Mouse (Mus musculus) brain, embryonic 14.5 days (tissue): ENCODE measurements around the gene AL731706.1. TPM values are rescaled to one million over a fixed set of nuclear protein-coding genes. Genes with fewer than 3 reads are reported as not detected.
A peak's percentile ranks its signal among the peaks of the same experiment; 100 is the strongest.
"Not testable (repeated sequence)": the region's sequence is repeated elsewhere in the genome, so short reads cannot be mapped to it uniquely, and the experiment has no call there.

Experiments used
- DNase-seq: peaks from one replicate; pipeline ENCODE4 v3.0.0-alpha.2; 2011; ENCODE audit warnings: low read depth
- CTCF ChIP-seq: fragments of 200-500 bp; IDR thresholded peaks from 2 replicates; pipeline ENCODE4 v1.5.1; 2012; ENCODE audit warnings: inconsistent platforms, mild to moderate bottlenecking, moderate library complexity, borderline replicate concordance; ENCODE audit not compliant: insufficient read depth, insufficient read length; ENCODE audit errors: extremely low read depth
- POLR2A ChIP-seq: fragments of 200-500 bp; IDR thresholded peaks from 2 replicates; pipeline ENCODE4 v1.6.1; 2012; ENCODE audit warnings: mild to moderate bottlenecking, inconsistent platforms, borderline replicate concordance; ENCODE audit not compliant: poor library complexity, insufficient read depth, insufficient read length, severe bottlenecking; ENCODE audit errors: extremely low read depth
- polyA plus RNA-seq: library from polyadenylated mRNA; depleted of rRNA; stranded (reverse); fragments of >200 nt; gene quantifications from 2 replicates; pipeline ENCODE4 v1.2.3, GENCODE M21; 2012

Gene AL731706.1
- polyA plus RNA-seq, 1 experiment: 10.0 TPM

- TF ChIP-seq CTCF (no peak), POLR2A (no peak)
- DNase-seq: peak; percentile 62
Measured at GRCm38 (mm10) chr2:136908596-136908995, 17.4 kb upstream of the AL731706.1 start.

GRCm38 (mm10) chr2:136896131-136896530 lies 4.9 kb upstream of the AL731706.1 start:
- peak; percentile 20 for DNase-seq

GRCm38 (mm10) chr2:136894494-136894893 lies 3.3 kb upstream of the AL731706.1 start:
- no peak for TF ChIP-seq POLR2A
- TF ChIP-seq CTCF: no peak
- DNase-seq: no peak

More at GRCm38 (mm10) chr2:136896131-136896530, 4.9 kb upstream of the AL731706.1 start:
- TF ChIP-seq CTCF (no peak), POLR2A (no peak)

DNA sequence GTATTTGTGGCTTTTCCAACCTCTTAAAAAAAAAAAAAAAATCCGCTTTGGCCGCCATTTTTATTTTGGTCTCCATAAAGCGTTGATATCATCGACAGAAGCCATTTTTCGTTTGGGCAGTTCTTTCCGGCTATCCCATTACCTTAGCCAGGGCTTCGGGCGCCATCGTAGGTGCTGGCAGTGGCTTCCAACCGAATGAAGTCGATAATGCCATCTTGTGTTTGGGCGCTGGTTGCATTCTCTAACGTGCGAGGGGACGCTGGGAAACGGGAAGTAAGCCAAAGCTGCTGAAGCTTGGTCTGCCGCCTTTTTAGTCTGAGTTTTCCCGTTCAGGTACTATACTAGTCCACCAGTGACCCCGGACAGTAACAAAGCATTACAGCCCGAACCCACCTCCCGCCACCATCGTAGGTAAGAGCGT lies 772 bp upstream of the AL731706.1 start:
- peak; percentile 1; the same call in 1 of the 2 replicates for TF ChIP-seq CTCF
- peak; percentile 51; the same call in 1 of the 2 replicates for TF ChIP-seq POLR2A
- DNase-seq: peak; percentile 100

- not testable (repeated sequence) for DNase-seq
Measured at GRCm38 (mm10) chr2:136890716-136891067, 497 bp downstream of the AL731706.1 start.

DNA sequence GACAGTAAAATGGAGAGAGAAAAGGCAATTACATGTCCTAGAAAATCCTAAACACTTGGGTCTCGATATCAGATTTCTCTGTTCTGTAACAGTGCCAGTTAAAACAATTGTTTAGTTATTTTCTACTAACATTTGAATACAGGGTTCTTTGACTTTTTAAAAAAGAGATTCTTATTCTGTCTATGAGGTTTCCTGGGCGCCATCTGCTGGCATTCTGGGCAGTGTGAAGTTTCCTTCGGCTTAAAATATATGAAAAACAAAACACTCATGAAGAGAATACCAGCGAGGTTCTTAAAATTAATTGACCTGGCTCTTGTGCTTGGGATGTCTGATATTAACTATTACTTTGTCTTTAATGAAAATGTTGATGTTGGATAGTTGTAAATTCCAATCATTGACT lies 4.3 kb downstream of the AL731706.1 start:
- DNase-seq: peak; percentile 66
- peak; percentile 52; the same call in 1 of the 2 replicates for TF ChIP-seq CTCF
- TF ChIP-seq POLR2A: no peak

- no peak for TF ChIP-seq POLR2A
- TF ChIP-seq CTCF: no peak
- no peak for DNase-seq
Measured at GRCm38 (mm10) chr2:136885579-136885978, 5.6 kb downstream of the AL731706.1 start, which contains the start of gene AL731706.2. Gene AL731706.2 (minus strand): TSS chr2:136885679.

DNA sequence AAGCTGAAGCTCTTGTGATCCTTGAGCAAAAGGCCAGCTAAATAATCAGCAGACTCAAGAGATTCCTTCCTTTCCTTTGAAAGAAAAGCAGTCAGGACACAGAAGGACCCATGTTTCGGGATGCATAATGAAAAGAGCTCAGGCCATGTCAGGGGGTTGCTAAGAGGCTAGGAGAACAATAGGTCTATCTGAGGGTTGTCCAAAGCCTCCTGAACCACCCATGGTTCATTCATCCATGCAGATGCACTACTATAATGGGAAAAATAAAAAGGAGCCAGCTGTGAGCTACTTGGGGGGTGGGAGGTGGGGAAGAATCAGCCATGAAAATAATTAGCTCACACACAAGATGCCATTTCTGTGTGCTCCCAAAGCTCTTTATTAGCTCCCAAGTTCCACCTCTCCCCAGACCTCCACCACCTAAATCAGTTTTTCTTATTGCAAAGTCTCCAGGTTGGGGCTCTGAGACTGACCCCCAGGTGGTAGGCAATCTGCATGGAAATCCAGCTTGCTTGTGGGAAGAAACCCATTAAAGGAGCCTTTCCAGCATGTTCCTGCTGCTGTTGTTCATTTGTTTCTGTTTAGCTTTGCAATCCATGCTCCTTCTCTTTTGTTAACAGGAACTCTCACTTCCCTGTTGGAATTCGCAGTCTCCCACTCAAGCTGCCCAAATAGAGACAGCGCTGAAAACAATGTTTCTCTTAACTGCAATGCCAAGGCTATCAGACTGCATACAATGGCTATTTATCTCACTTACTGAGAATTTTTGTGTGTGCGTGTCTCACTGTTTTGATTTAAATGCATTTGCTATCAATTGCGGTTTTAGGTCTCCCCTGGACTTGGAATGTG lies 36.4 kb downstream of the AL731706.1 start:
- peak; percentile 69 for DNase-seq
- TF ChIP-seq CTCF (no peak), POLR2A (no peak)

DNA sequence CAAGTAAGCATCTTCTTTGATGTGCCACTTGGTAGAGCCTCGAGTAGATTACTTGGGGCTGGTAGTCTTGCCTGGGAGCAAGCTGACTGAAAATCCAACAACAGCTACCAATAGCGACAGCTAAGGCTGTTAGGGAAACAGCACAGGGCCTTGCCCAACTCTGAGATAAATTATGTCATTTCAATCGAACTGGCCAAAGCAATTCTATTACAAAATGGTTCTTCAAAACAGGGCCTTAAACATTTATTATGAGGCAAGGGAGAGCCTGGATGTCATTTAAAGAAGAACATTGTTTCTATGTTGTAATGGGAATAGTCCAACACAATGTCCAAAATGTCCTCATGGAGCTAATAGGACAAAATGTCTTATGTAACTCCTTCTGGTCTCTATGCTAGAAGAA lies 40.8 kb downstream of the AL731706.1 start:
- TF ChIP-seq CTCF: no peak
- TF ChIP-seq POLR2A: no peak
- no peak for DNase-seq

GRCm38 (mm10) chr2:136837994-136838393 lies 53.2 kb downstream of the AL731706.1 start:
- no peak for TF ChIP-seq POLR2A
- TF ChIP-seq CTCF: no peak
- no peak for DNase-seq

GRCm38 (mm10) chr2:136835882-136836281 lies 55.3 kb downstream of the AL731706.1 start:
- DNase-seq: peak; percentile 53

GRCm38 (mm10) chr2:136834715-136835075 lies 56.5 kb downstream of the AL731706.1 start:
- TF ChIP-seq CTCF (no peak), POLR2A (no peak)
- DNase-seq: no peak

More at GRCm38 (mm10) chr2:136835882-136836281, 55.3 kb downstream of the AL731706.1 start:
- TF ChIP-seq CTCF: no peak
- TF ChIP-seq POLR2A: no peak

DNA sequence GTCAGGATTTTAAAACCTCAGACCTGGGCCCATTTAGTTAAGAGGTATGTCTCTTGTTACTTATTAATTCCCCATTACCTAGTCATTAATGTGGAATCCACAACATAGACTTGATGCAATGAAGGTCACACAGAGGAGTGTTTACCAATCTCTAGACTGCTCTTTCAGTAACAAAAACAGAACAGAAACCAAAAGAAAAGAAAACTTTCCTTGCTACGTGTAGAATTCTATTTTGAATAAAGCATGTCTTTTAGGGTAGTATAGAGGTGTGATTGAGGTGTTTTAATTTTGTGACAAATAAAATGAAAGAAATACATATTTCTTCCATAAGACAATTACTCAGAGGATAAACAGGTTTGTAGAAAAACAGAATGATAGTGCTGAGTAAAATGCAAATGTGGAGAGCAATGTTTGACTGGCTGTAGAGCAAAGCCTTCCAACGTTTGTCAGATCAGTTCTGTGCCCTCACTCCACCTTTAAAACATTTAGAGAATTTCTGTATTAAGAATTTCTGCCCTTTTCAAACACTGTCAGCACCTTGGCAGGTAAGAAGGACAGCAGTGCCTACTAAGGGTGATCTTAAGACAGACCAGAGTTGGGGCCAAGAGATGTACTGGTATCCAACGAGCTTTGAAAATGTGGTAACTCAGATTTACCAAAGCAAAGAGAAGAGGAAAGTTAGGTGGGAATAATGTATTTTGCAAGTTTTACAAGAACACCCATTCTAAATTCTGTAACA lies 57.0 kb downstream of the AL731706.1 start:
- TF ChIP-seq POLR2A: no peak
- no peak for TF ChIP-seq CTCF
- DNase-seq: no peak
